Mouse (Mus musculus): Measurements from ENCODE around the gene Pea15a.

Pea15a gene

GRCm38 (mm10) chr1:172204033-172204813 lies 2.4 kb downstream of the Pea15a start:
- no peak for DNase-seq

DNA sequence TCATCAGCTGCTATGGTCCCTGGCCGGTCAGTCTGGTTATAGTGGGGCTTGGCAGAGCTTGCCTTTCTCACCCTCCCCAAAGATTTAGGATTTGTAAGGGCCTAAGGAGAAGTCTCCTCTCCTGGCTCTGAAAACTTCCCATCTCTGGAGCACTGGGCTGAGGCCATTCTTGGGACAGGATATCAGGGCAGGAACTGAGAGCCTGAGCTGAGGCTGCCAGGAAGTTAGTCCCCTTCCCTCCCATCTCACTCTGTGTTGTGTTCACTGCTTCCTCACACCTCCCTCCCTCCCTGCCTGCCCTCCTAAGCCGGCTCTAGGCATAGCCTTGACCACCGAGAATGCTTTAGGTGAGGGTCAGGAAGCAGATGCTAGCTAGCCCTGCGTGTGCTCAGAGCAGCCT lies 3.0 kb downstream of the Pea15a start:
- no peak for DNase-seq

- no peak for DNase-seq
Measured at GRCm38 (mm10) chr1:172202894-172203522, 3.6 kb downstream of the Pea15a start.

- no peak for DNase-seq
Measured at GRCm38 (mm10) chr1:172201967-172202880, 4.4 kb downstream of the Pea15a start.

GRCm38 (mm10) chr1:172200871-172201447 lies 5.6 kb downstream of the Pea15a start:
- no peak for DNase-seq

- DNase-seq, result no peak
Measured at GRCm38 (mm10) chr1:172200161-172200560, 6.4 kb downstream of the Pea15a start.

GRCm38 (mm10) chr1:172198996-172199395 lies 7.6 kb downstream of the Pea15a start:
- no peak for DNase-seq

DNA sequence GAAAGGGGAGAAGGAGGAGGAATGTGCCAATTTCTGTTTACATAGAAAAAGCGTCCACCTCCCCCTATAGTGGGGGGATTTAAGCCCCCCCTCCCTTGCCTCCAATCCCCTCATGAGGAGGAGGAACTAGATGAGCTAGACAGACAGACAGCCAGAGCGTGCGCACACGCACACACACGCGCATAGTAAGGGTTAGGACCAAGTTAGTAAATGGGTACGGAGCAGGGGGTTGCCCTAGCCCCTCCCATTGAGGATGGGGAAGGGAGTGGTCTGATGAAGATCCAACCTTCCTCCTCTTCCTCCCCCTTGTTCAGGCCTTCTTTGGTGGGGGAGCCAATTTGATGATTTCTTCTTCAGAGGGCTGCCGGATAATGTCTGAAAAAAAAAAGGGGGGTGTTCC lies 8.3 kb downstream of the Pea15a start:
- no peak for DNase-seq

DNA sequence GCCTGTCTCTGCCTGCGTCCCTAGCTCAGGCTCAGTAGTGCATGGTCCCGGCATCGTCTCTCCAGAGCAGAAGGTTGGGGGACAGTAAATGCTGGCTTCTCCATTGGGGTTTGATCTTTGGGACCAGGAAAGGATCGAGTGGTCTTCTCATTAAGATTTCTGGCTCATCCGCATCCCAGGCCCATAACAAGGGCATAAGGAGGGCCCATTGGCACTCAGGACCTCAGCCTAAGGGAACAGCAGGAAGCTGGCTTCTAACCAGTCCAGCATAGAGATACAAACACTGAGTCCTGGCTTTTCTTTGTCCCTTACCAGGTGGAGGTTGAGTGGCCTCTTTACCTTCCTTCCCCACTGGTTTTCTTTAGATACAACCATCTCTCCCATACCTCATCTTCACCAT lies 8.8 kb downstream of the Pea15a start:
- DNase-seq, result no peak

GRCm38 (mm10) chr1:172197146-172197545 lies 9.5 kb downstream of the Pea15a start:
- DNase-seq, result no peak

- no peak for DNase-seq
Measured at GRCm38 (mm10) chr1:172194435-172194834, 12.2 kb downstream of the Pea15a start.

DNA sequence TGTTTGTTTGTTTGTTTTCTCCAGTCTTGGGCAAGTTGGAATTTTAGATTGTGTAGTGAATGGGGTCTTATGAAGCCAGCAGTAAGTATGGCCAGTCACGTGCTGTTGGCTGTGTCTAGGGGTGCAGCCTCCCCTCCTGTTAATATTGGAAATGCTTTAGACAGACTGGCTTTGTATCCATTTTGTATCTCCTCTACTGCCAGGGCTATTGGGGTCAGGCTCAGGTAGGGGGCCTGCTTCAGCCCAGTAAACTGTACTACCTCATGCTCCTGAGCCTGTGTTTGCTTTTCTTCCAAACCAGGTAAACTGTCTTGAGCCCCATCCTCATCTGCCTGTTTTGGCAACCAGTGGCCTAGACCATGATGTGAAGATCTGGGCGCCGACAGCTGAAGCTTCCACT lies 14.4 kb downstream of the Pea15a start:
- no peak for DNase-seq

- DNase-seq, result no peak
Measured at GRCm38 (mm10) chr1:172191578-172191977, 15.0 kb downstream of the Pea15a start.

GRCm38 (mm10) chr1:172188891-172189290 lies 17.7 kb downstream of the Pea15a start:
- no peak for DNase-seq

DNA sequence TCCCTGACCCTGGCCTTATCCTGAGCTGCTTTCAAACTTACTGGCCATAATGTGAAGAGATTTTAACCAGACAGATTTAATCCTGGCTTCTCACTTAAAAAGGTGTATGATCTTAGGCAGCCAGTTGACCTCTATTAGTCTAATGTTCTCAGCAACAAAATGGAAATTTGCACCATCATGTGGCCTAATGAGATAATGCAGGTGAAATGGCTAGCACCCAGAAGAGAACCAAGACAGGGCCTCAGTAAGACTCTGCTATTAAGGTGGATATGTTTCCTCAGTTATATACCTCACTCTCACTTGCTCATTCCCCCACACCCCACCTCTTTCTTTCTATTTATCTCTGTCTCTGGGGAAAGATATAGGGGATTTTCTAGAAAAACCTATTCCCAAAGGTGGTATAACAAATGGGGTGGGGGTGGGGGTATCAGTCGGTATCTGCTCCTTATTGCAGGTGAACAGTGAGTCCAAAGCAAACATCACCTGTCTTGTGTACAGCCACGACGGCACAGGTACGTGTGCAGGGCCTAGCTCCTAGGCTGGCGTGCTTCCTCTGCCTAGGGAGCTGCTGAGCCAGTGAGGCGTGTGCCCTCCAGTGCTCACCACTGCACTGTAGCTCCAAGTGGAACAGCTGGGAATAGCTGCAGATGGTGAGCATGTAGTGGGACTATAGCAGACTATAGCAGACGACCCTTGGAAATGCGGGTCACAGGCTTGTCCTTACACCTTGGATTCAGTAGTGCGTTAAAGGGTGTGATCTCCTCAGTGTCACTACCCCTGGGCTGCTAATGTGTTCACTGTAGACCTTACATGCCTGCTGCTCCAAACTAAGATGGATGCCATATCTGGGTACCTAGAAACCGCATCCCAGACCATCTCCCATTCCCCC lies 20.0 kb downstream of the Pea15a start:
- DNase-seq, result no peak

DNA sequence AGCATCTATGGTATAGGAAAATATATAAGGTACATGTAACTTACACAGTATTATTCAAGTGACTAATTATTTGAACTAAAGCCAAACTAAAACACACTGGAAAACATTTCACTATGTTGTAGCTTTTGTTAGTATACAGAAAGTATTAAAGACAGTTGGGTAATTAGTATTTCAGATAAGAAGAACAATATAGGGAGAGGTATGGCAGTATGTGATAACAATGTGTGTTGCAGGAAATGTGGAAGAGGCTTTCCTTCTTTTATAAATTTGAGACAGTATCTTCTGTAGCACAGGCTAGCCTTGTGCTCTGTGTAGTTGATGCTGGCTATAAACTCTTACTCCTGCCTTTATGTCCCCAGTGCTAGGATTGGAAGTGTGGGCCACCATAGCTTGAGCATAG lies 22.7 kb downstream of the Pea15a start:
- DNase-seq, result no peak

- DNase-seq, result no peak
Measured at GRCm38 (mm10) chr1:172183056-172183455, 23.5 kb downstream of the Pea15a start.

- DNase-seq, result no peak
Measured at GRCm38 (mm10) chr1:172181777-172182176, 24.8 kb downstream of the Pea15a start.

- DNase-seq, result no peak
Measured at GRCm38 (mm10) chr1:172180881-172181280, 25.7 kb downstream of the Pea15a start.

GRCm38 (mm10) chr1:172179102-172179501 lies 27.5 kb downstream of the Pea15a start:
- DNase-seq, result no peak

- DNase-seq, result no peak
Measured at GRCm38 (mm10) chr1:172177791-172178190, 28.8 kb downstream of the Pea15a start.

GRCm38 (mm10) chr1:172173181-172173580 lies 33.4 kb downstream of the Pea15a start:
- DNase-seq, result no peak

Measured in spleen, adult 18-20 months (tissue).